Mouse (Mus musculus): ENCODE data around the gene Cpt1c. TPM values are rescaled to one million over a fixed set of nuclear protein-coding genes. Genes with fewer than 3 reads are reported as not detected.

The Cpt1c gene
- polyA plus RNA-seq, 1 experiment from 2014 or later = 58.1 TPM

DNA sequence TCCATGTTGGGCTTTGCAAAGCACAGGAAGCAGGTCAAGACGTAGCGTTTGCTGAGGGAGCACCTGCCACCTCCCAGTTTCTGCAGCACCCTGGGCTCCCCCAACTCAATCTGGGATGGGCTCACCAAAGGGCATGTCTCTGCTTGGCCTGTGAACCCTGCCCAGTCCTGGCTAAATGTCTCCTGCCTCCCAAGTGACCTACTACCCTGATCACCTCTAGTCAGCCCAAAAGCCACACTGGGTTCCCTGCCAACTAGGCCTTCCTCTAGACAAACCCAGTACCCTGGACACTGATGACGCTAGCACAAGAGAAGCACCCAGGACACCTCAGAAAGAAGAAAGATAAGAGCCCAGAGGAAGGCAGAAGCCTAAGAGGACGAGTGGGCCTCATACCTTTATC, 38.2 kb upstream of the Cpt1c start:
- Histone ChIP-seq H3K9me3 (no peaks in the 10 kb centered on the region), H3K36me3 (peaks cover 41% of the 10 kb centered on the region), H3K4me3 (no peak overlapping the region), H3K4me1 (replicated peaks) (peaks cover 31% of the 10 kb centered on the region), H3K9ac (no peak overlapping the region), H3K27me3 (no peaks in the 10 kb centered on the region), H3K4me2 (no peak overlapping the region), H3K27ac (replicated peaks) (no peak overlapping the region)
- WGBS = 90% methylated on average over 4 of the region's 4 CpGs
- ATAC-seq (ENCODE audit: low FRiP score, low read depth) = no peak

DNA sequence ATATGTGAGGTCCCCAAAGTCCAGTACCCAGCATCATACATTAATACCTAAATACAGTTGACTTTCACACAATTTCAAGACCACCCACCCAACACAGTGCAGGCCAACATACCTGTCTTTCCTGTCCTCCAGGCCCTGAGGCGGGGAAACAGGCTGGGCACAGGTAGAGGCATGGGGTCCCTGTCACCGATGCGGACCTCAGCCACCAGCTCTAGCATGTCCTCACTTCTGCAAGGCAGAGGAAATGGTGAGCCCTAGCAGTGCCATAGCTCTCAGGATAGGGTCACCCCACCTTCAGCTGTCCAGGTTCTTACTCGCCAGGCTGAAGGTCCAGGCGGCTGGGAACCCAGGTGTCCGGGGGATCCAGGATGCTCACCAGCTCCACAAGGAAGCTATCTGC, 37.4 kb upstream of the Cpt1c start:
- H3K27me3 ChIP-seq = no peaks in the 10 kb centered on the region
- peaks cover 25% of the 10 kb centered on the region for H3K4me1 ChIP-seq (replicated peaks)
- H3K36me3 ChIP-seq = peaks cover 49% of the 10 kb centered on the region
- WGBS = over 99% methylated on average over 6 of the region's 6 CpGs
- H3K4me3 ChIP-seq = no peak overlapping the region
- no peak for ATAC-seq (ENCODE audit: low FRiP score, low read depth)
- no peak overlapping the region for H3K9ac ChIP-seq
- no peak overlapping the region for H3K27ac ChIP-seq (replicated peaks)
- no peaks in the 10 kb centered on the region for H3K9me3 ChIP-seq
- H3K4me2 ChIP-seq = no peak overlapping the region

DNA sequence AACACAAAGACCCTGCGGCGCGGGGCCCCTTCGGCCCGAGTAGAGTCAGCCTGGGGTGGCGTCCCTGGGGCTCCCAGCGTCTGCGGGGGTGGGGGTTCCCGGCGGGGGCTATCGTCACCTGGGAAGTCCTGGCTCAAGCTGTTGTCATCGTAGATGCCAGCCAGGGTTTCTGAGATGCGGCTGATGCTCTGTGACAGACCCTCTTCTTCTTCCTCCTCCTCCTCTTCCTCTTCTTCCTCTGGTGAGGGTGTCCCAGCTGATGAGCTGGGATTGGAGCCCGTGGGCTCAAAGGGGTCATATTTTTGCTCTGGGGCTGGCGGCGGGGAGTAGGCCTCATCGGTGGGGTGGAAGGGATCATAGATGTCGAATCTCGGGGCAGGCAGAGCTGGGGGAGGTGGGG, 33.8 kb upstream of the Cpt1c start:
- no peaks in the 10 kb centered on the region for H3K9me3 ChIP-seq
- no peak overlapping the region for H3K27ac ChIP-seq (replicated peaks)
- H3K4me3 ChIP-seq = no peak overlapping the region
- 0 out of 2 replicates have a peak, but pooled peaks cover 2% of the 10 kb centered on the region for H3K4me1 ChIP-seq (replicated peaks)
- no peaks in the 10 kb centered on the region for H3K27me3 ChIP-seq
- H3K36me3 ChIP-seq = peaks cover 81% of the 10 kb centered on the region
- ATAC-seq (ENCODE audit: low FRiP score, low read depth) = no peak
- 94% methylated on average over 19 of the region's 19 CpGs for WGBS
- no peak overlapping the region for H3K4me2 ChIP-seq
- no peak overlapping the region for H3K9ac ChIP-seq

DNA sequence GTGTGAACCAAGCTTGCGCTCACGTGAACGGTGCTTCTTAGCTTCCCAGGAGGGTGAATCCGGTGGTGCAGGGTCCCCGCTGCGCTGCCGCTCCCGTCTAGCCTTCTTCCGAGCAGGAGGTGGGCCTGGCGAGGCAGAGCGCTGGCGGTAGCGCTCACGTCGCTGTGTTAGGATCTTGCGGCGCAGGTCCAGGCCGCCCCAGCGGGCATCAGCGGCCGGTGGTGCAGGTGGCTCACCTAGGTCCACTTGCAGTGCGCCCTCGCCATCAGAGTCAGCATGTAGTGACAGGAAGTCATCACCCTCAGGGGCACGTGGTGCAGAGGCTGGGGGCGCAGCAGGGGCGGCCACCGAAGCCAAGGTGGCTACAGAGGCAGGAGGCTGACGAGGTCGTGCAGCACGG, 33.2 kb upstream of the Cpt1c start:
- H3K9ac ChIP-seq = no peak overlapping the region
- no peaks in the 10 kb centered on the region for H3K9me3 ChIP-seq
- no peak for ATAC-seq (ENCODE audit: low FRiP score, low read depth)
- no peaks in the 10 kb centered on the region for H3K27me3 ChIP-seq
- WGBS = 96% methylated on average over 30 of the region's 30 CpGs
- no peak overlapping the region for H3K4me2 ChIP-seq
- peaks cover 86% of the 10 kb centered on the region for H3K36me3 ChIP-seq
- H3K4me1 ChIP-seq (replicated peaks) = no peaks in the 10 kb centered on the region
- no peak overlapping the region for H3K27ac ChIP-seq (replicated peaks)
- no peak overlapping the region for H3K4me3 ChIP-seq

DNA sequence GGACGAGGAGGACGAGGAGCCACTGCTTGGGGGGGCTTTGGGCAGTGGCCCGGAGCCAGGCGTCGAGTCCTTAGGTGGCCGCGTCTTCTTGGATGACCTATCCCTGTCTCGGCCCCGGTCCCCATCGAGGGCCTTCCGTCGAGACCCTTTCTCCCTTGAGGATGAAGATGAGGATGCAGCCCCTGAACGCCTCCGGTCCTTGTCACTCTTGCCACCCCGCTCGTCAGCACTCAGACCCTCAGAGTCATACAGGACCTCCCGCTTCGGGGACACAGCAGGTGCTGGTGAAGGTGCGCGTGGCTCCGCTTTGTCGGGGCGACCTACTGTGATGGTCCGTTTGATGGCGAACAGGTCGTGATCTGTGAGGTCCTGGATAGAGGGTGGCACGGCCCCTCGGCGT, 32.5 kb upstream of the Cpt1c start:
- H3K4me2 ChIP-seq = no peak overlapping the region
- H3K36me3 ChIP-seq = peaks cover 86% of the 10 kb centered on the region
- no peak overlapping the region for H3K4me3 ChIP-seq
- no peak overlapping the region for H3K27ac ChIP-seq (replicated peaks)
- 95% methylated on average over 29 of the region's 29 CpGs for WGBS
- no peak overlapping the region for H3K9ac ChIP-seq
- no peak for ATAC-seq (ENCODE audit: low FRiP score, low read depth)
- H3K4me1 ChIP-seq (replicated peaks) = no peaks in the 10 kb centered on the region
- no peaks in the 10 kb centered on the region for H3K9me3 ChIP-seq
- no peaks in the 10 kb centered on the region for H3K27me3 ChIP-seq

DNA sequence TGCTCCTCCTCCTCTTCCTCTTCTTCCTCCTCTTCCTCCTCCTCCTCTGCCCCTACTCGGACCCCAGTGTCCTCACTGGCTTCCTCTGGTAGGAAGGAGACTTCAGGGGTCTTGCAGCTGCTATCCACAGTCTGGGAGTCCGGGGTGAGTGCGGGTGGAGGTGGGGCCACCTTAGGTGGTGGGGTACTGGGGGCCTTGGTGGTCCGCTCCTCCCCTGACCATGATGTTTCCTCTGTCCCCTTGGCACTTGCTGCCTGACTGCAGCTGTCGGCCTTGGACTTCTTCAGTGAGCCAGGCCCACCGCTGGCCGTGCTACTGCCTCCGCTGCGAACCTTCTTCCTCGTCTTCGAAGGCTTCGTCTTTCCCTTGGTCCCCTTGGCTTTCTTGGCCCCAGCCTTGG, 31.9 kb upstream of the Cpt1c start:
- whole genome bisulfite sequencing = 95% methylated on average over 11 of the region's 12 CpGs
- H3K4me3 ChIP-seq = no peak overlapping the region
- H3K27ac ChIP-seq (replicated peaks) = no peak overlapping the region

DNA sequence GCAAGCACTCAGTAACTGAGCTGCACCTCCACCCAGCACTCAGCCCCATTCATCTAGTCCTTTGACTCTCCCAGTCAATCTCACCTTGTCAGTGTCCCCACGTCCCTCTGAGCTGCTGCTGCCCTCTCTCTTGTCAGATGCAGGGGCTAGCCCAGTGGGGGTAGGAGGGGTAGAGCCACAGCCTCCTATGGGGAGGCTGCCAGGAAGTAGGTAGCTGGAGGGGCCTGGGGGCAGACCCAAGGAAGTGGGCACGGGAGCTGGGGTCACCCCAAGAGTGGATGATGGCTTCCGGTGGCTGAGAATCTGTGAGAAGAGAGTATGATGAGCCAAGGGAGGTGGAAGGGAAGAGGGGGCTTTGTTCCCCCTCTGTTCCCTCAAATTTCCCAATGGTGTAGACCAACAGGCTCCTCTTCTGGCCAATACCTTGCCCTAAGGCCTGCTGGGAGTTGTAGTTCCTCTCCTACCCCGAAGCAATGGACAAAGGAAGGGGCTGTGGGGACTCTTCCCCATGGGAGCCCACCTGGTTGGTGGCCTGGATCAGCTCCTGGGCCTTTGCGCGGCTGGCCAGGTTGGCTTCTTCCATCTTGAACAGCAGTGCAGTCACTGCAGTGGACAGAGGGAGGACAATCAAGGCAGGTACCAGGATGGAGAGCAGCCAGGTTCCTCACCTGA, 30.8 kb upstream of the Cpt1c start:
- Histone ChIP-seq H3K9ac (no peak overlapping the region), H3K4me3 (no peak overlapping the region), H3K4me1 (replicated peaks) (no peaks in the 10 kb centered on the region; the same call in 1 of the 2 replicates), H3K27ac (replicated peaks) (no peak overlapping the region), H3K27me3 (no peaks in the 10 kb centered on the region), H3K36me3 (peaks cover 92% of the 10 kb centered on the region), H3K4me2 (no peak overlapping the region), H3K9me3 (no peaks in the 10 kb centered on the region)
- WGBS = 95% methylated on average over 6 of the region's 6 CpGs
- no peak for ATAC-seq (ENCODE audit: low FRiP score, low read depth)

More for the DNA sequence above, 31.9 kb upstream of the Cpt1c start:
- Histone ChIP-seq H3K4me2 (no peak overlapping the region), H3K36me3 (peaks cover 86% of the 10 kb centered on the region), H3K4me1 (replicated peaks) (no peaks in the 10 kb centered on the region), H3K9ac (no peak overlapping the region), H3K9me3 (no peaks in the 10 kb centered on the region), H3K27me3 (no peaks in the 10 kb centered on the region)
- ATAC-seq (ENCODE audit: low FRiP score, low read depth) = no peak

DNA sequence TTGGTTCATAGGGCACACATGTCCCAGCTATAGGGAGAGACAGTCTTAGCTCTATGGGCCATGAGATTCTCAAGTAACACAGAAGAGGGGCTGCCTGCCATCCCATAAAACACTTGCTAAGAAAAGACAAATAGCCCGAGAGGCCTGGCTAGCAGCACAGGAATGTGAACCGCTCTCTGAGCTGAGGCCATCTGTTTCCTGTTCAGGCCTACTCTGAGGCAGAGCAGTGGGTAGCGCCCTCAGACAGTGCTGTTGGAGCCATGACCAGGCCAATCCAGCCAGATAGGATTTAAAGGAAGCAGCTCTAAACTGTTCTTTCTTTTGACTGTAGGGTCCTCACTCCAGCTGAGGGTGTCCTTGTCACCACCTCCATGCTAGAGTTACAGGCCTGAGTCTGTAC, 29.9 kb upstream of the Cpt1c start:
- WGBS = 89% methylated on average over 3 of the region's 3 CpGs
- H3K27ac ChIP-seq (replicated peaks) = no peak overlapping the region
- no peaks in the 10 kb centered on the region for H3K27me3 ChIP-seq
- no peaks in the 10 kb centered on the region; the same call in 1 of the 2 replicates for H3K4me1 ChIP-seq (replicated peaks)
- no peaks in the 10 kb centered on the region for H3K9me3 ChIP-seq
- H3K4me3 ChIP-seq = no peak overlapping the region
- no peak for ATAC-seq (ENCODE audit: low FRiP score, low read depth)
- H3K9ac ChIP-seq = no peak overlapping the region
- H3K4me2 ChIP-seq = no peak overlapping the region
- H3K36me3 ChIP-seq = peaks cover 86% of the 10 kb centered on the region

DNA sequence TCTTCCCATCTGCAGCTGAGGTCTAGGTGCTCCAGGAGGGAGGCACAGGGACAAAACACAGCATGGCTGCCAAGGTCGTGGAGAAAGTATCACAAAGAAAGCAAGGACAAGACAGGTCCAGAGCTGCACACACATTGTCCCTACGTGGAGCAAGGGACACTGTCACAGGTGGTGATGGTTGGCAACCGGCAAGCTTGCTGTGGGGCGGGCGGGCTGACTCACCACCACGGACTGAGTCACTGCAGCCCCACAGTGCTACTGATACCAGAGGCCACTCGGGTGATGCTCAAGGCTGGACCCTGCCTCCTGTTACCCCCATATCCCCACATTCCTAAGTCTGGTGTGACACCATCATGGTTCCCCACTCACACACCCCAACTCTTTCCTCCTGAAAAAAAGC, 27.8 kb upstream of the Cpt1c start:
- H3K27me3 ChIP-seq = no peaks in the 10 kb centered on the region
- no peaks in the 10 kb centered on the region for H3K9me3 ChIP-seq
- H3K4me1 ChIP-seq (replicated peaks) = peaks cover 16% of the 10 kb centered on the region
- no peak overlapping the region for H3K4me3 ChIP-seq
- H3K4me2 ChIP-seq = no peak overlapping the region
- H3K36me3 ChIP-seq = peaks cover 68% of the 10 kb centered on the region
- 93% methylated on average over 7 of the region's 7 CpGs for WGBS
- no peak overlapping the region for H3K27ac ChIP-seq (replicated peaks)
- no peak overlapping the region for H3K9ac ChIP-seq
- ATAC-seq (ENCODE audit: low FRiP score, low read depth) = no peak

DNA sequence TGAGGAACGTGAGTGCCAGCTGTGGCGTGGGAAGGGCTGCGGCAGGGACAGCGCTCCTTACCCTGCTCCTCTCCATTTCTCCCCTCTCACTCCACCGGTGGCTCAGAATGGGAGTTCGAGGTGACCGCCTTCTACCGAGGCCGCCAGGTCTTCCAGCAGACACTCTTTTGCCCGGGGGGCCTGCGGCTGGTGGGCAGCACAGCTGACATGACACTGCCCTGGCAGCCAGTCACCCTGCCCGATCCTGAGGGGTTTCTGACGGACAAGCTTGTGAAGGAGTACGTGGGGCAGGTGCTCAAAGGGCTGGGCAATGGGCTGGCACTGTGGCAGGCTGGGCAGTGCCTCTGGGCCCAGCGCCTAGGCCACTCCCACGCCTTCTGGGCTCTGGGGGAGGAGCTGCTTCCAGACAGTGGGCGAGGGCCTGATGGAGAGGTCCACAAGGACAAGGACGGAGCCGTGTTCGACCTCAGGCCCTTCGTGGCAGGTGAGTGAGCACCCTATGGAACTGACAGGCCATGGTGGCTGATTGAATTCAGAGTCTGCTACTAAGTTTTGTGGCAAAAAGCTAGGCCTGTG, 26.0 kb upstream of the Cpt1c start:
- Histone ChIP-seq H3K9me3 (no peaks in the 10 kb centered on the region), H3K4me2 (no peak overlapping the region), H3K4me3 (no peak overlapping the region), H3K27ac (replicated peaks) (no peak overlapping the region), H3K4me1 (replicated peaks) (peaks cover 24% of the 10 kb centered on the region), H3K9ac (no peak overlapping the region), H3K36me3 (peaks cover 50% of the 10 kb centered on the region), H3K27me3 (no peaks in the 10 kb centered on the region)
- ATAC-seq (ENCODE audit: low FRiP score, low read depth) = no peak
- 84% methylated on average over 21 of the region's 21 CpGs for WGBS

DNA sequence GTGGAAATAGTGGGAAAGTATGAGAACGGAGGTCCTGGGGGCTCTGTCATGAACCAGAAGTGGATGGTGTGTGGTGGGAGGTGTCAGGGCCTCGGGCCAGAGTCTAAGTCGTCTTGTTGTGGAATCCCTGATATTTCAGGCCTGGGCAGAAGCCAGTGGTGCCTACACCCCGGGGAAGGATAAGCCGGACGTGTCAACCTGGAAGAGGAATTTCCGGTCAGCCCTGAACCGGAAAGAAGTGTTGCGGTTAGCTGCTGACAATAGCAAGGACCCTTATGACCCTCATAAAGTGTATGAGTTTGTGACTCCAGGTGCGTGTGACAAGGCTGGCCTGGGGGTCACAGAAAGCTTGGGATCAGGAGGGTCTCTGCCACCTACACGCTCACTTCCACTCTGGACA, 25.1 kb upstream of the Cpt1c start:
- Histone ChIP-seq H3K4me2 (no peak overlapping the region), H3K9ac (no peak overlapping the region), H3K4me1 (replicated peaks) (peaks cover 24% of the 10 kb centered on the region), H3K4me3 (no peak overlapping the region), H3K27me3 (no peaks in the 10 kb centered on the region), H3K9me3 (no peaks in the 10 kb centered on the region), H3K36me3 (peaks cover 43% of the 10 kb centered on the region), H3K27ac (replicated peaks) (no peak overlapping the region)
- ATAC-seq (ENCODE audit: low FRiP score, low read depth) = no peak
- WGBS = 87% methylated on average over 11 of the region's 11 CpGs

DNA sequence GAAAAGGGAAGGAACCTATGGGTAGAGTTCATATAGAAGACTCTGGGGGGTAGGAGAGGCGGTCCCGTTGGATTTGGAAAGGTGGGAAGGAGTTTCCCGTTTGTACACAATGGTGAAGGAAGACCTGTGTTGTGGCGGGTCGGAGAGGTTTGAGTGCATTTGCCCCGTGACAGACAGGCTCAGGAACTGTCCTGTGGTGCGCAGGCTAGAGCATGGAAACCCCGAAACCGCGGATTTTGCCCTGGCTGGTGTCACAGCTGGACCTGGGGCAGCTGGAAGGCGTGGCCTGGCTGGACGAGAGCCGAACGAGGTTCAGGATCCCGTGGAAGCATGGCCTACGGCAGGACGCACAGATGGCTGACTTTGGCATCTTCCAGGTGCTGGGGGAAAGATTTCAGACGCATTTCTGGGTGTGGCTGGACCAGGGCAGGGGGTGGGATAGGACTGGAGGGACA, 23.9 kb upstream of the Cpt1c start, which contains the start of gene Bcl2l12:
TSS of gene Bcl2l12 (minus strand) at position 212 of the 455 bp plus-strand sequence.
- WGBS = 3% methylated on average over 18 of the region's 18 CpGs
- ATAC-seq (ENCODE audit: low FRiP score, low read depth) = no peak

More for the DNA sequence above, 23.9 kb upstream of the Cpt1c start, which contains the start of gene Bcl2l12:
- H3K9ac ChIP-seq = peak within 1 kb of the TSS; percentile 53
- H3K27me3 ChIP-seq = no peaks in the 10 kb centered on the region
- H3K4me2 ChIP-seq = peak within 1 kb of the TSS; percentile 65
- peak within 1 kb of the TSS; percentile 45 for H3K4me3 ChIP-seq
- H3K36me3 ChIP-seq = peaks cover 33% of the 10 kb centered on the region
- peaks cover 24% of the 10 kb centered on the region for H3K4me1 ChIP-seq (replicated peaks)
- H3K9me3 ChIP-seq = no peaks in the 10 kb centered on the region
- peak within 1 kb of the TSS; percentile 51 for H3K27ac ChIP-seq (replicated peaks)

Data from hindbrain, embryonic 15.5 days (tissue).